Mouse (Mus musculus): ENCODE results near the gene Nfe2l1.
"Not testable (repeated sequence)": the region's sequence is repeated elsewhere in the genome, so short reads cannot be mapped to it uniquely, and the experiment has no call there.

Nfe2l1 gene

DNA sequence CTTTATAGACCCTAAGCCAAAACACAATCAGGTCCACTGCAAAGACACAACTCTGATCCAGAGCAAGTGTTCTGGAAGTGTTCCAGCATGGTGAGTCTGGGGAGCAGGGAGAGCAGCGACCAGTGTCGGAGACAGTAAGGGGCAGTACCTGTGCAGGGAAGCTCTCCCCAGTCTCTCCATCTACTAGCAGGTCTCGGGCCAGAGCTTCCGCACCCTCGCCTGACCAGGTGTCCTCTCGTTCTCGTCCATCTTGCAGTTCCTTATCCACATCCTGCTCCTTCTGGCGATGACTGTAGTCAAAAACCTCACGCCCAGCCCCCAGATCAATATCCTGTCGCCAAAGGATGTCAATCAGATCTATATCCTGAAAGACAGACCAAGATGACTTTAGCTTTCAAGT is 7.8 kb downstream of the Nfe2l1 start:
- no peak for DNase-seq (ENCODE audit: low spot score in 2 of 2)

DNA sequence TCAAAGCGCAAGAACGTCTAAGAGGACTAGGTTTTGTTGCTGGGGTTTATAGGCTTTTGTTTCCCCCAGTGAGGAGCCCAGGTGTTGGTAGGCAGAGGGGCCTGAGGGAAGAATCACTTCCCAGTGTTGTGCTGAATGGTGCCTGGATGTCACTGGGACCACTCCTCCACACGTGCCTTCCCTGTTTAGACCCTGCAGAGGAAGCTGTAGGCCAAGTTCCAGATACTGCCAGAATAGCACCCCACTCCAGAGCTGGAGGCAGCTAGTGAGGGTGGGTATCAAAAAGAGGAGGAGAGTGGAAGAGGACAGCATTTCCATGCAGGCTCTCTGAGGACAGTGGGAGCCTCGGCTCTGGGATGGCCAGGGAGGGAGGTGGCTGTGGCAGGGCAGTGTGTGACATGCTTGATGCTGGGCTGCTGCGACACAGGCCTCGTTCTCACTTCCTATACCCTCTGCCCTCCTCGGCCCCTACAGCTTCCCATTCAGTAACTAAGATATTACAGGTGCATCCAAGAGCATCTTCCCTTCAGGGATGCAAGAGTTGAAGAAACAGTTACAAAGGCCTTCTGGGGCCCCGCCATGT is 11.5 kb downstream of the Nfe2l1 start:
- no peak for DNase-seq (ENCODE audit: low spot score in 2 of 2)

DNA sequence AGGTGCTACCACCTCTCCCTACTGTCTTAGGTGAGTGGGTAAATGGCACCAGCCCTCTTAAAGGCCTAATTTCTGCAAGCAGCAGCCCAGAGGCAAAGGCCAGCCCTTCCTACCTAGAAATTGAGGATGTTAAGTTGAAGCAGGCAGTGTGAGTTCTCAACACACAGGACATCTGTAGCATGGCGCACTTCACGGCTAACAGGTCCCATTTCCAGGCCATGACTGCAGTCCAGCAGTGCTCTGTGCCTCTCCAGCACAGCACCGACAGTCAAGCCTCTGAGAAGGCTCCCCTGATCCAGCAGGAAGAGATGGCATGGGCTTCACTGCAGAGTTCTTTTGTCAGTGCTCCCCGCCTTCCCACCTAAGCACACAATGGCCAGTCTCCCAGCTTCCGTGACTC is 12.8 kb downstream of the Nfe2l1 start:
- DNase-seq (ENCODE audit: low spot score in 2 of 2), result no peak

DNA sequence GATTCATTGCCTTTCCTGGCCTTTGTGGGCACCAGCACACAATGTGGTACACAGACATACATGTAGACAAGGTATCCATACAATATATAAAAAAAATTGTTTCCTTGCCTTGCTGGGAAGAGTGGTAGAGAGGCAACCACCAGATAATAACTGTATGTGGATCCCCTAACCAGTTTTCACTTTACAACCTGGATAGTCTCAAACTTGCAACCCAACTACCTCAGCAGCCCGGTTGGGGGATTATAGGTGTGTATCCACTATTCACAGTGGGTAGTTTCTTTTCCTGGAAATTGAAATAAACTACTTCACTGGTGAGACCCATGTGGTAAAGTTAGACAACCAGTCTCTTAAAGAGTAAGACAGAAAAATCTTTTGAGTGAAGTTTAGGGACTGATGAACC is 13.3 kb downstream of the Nfe2l1 start:
- DNase-seq (ENCODE audit: low spot score in 2 of 2), result no peak

DNA sequence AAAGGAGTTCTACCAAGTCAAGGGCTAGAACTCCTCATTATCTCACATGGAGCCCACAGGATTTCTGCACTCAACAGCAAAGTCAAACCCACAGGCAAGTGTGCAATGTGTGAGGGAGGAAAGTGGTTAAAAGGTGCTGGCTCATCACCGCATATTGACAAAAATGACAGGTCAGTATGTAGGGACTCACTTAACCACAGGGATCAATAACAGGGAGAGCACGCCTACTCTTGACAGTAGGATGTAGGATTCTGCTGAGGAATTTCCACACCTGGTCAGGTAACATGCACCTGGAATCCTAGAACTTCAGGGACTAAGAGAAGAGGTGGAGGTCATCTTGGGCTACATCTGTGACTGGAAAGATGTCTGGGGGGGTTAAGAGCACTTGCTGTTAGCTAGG is 13.9 kb downstream of the Nfe2l1 start:
- DNase-seq (ENCODE audit: low spot score in 2 of 2), result no peak

DNA sequence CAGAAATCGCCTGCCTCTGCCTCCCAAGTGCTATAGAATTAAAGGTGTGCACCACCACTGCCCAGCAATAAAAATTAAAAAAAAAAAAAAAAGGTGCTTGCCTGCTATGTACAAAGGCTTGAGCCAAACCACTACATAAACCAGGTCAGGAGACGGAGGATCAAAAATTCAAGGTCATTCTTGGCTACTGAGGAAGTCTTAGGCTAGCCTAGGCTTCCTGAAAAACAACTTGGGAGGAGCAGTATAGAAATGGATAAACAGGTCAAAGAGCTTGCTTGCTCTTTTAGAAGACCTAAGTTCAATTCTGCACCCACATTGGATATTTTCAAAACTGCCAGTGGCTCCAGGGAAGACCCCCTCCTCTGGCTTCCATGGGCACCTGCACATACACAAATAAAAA is 15.3 kb downstream of the Nfe2l1 start:
- no peak for DNase-seq (ENCODE audit: low spot score in 2 of 2)

DNA sequence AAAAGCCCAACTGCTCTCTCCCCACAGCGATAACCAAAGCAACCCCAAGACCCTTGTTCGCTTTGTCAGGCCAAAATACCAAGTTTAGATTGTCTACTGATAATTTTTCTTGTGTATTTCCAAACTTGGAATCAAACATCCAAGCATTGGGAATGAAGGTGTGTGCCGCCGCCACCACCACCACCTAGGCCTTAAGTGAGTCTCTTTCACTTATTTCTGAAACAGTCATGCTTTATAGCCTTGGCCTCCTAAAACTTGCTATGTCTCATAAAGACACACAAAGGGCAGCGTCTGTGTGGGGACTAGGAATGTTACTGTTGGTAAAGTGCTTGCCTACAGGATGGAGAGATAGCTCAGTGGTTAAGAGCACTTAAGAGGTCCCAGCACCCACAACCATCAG is 15.8 kb downstream of the Nfe2l1 start:
- DNase-seq (ENCODE audit: low spot score in 2 of 2), result no peak

DNA sequence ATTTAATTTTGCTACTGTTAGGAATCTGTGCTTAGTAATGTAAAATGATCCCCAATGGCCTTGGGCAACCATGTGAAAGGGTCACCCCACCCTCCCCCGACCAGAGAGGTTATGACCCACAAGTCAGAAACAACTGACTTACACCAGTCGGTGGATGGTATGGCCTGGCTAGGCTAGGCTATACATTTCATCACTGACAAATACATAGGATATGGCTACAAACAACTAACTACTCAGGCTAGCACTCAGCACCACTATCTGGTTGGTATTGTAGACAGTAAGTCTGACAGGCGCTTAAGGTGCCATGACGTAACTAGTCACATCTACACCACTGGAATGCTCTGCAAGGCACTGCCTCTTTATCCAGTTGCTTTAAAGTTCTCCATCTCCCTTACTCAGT is 16.3 kb downstream of the Nfe2l1 start:
- DNase-seq (ENCODE audit: low spot score in 2 of 2), result no peak

DNA sequence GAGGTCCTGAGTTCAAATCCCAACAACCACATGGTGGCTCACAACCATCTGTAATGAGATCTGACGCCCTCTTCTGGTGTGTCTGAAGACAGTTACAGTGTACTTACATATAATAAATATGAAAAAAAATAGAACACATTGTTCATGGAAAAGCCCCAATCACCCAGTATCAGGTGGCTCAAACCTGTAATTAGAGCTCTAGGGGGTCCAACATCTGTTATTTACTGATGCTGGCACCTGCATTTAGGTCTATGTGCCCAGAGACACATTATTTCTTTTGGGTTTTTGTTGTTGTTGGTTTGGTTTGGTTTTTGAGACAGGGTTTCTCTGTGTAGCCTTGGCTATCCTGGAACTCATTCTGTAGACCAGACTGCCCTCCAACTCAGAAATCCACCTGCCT is 18.6 kb downstream of the Nfe2l1 start:
- not testable (repeated sequence) for DNase-seq (ENCODE audit: low spot score in 2 of 2)

DNA sequence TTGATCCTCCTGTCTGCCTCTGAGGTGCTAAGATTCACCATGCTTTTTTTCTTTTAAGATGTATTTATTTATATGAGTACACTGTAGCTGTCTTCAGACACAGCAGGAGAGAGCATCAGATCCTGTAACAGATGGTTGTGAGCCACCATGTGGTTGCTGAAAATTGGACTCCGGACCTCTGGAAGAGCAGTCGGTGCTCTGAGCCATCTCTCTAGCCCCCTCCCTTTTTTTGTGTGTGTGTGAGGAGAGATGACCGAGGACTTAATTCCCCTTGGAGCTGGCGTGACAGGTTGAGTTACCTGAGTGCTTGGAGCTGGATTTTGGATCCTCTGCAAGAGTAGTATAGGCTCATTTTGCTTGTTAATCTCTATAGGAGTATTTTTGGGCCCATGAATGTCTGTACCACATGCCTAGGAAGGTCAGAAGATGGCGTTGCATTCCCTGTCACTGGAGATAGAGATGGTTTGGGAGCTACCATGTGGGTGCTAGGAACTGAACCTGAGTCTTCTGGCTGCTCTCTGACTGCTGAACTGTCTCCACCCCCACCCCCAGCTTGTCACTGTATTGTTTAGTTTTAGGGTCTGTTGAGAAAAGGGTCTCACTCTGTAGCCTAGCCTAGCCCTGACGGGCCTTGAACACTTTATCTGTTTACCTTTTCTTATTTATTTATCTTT is 20.1 kb downstream of the Nfe2l1 start:
- DNase-seq (ENCODE audit: low spot score in 2 of 2), result no peak

DNA sequence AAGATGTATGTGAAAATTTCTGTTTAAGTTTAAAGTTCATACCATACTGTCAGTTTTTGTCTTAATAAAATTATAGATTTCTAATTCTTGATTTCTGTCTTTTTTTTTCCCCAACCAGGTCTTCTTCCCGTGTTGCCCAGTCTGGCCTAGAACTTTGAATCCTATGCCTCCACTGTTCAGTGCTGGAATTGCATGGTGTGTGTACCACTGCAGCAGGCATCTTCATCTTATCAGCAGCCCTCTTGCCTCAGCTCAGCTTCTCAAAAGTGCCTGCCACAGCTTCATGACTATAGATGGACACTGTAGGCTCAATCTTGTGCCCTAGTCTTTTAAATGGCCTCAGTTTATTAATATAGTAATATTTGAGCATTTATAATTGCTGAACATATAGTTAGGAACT is 21.7 kb downstream of the Nfe2l1 start:
- DNase-seq (ENCODE audit: low spot score in 2 of 2), result no peak

DNA sequence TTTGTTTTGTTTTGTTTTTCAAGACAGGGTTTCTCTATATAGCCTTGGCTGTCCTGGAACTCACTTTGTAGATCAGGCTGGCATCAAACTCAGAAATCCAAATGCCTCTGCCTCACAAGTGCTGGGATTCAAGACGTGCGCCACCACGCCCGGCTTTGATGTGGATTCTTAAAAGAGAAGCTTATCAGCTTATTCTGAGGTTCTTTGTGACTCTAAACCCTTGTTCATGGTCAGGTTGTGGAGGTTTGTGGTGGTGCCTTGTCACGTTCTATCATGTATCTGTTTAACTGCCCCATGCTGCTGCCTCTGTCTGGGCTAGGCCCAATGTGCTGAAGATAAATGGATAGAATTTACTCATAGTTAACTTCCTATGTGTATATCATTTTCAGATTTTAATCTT is 24.2 kb downstream of the Nfe2l1 start:
- no peak for DNase-seq (ENCODE audit: low spot score in 2 of 2)

DNA sequence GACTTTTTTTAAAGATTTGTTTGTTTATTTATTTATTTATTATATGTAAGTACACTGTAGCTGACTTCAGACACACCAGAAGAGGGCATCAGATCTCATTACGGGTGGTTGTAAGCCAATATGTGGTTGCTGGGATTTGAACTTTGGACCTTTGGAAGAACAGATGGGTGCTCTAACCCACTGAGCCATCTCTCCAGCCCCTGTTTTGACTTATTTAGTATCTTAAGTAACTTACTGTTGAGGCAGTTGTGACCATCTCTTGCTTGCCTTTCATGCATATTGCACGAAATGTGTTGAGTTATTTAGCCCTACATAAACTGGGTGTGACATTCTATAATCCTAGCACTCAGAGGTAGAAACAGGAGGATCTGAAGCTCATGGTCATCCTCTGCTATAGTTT is 30.3 kb downstream of the Nfe2l1 start:
- DNase-seq (ENCODE audit: low spot score in 2 of 2), result no peak

DNA sequence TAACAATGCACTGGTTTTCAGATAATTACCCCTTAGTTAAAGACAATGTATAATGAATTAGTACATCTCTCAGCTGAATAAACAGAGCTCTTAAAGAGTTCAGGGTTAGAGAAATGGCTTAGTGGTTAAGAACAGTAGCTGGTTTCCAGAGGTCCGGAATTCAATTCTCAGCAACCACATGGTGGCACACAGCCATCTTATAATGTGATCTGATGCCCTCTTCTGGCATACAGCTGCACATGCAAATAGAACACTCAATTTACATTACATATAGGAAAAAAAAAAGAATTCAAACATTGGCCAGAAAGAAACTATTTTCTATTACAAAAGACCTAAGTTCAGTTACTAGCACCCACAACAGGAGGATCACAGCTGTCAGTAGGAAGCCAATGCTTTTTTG is 33.2 kb downstream of the Nfe2l1 start:
- DNase-seq (ENCODE audit: low spot score in 2 of 2), result no peak

DNA sequence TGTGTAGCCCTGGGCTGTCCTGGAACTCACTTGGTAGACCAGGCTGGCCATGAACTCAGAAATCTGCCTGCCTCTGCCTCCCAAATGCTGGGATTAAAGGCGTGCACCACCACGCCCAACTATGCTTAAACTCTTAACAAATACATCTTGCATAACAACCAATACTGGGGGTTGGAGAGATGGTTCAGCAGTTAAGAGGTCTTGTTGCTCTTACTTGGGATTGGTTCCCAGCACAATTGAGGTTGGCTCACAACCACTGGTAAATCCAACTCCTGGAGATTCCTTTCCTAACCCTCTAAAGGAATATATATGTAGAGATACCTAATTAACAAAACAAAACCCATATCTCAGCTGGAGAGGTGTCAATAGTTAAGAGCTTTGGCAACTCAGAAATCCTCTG is 33.7 kb downstream of the Nfe2l1 start:
- DNase-seq (ENCODE audit: low spot score in 2 of 2), result no peak

DNA sequence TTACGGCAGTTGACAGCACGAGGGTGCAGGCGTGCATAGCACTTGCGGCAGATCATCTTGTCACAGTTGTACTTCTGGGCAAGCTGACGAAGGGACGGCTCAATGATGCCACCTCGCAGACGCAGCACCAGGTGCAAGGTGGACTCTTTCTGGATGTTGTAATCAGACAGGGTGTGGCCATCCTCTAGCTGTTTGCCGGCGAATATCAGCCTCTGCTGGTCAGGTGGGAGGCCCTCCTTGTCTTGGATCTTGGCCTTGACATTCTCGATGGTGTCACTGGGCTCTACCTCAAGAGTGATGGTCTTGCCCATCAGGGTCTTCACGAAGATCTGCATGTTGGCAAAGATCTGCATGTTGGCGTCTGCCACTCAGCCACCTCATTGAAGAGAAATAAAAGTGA is 34.3 kb downstream of the Nfe2l1 start:
- no peak for DNase-seq (ENCODE audit: low spot score in 2 of 2)

DNA sequence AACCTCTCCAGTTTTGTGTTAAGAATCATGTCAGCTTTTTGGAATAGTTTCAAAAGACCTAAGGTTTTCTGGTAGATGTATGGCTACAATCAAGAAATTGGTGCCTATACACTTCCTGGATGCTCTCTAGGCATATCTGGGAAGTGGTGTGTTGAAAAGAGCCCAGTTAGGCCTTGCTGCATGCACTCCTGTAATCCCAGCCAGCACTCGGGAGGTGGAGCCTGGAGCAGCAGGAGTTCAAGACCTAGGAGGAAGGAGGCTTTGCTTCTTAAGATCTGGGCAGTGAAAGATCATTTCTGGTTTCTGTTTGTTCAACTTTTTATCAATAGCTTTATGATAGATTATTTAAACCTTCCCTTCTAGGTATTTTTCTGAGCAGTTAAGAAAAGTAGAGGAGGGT is 39.1 kb downstream of the Nfe2l1 start:
- DNase-seq (ENCODE audit: low spot score in 2 of 2), result no peak

DNA sequence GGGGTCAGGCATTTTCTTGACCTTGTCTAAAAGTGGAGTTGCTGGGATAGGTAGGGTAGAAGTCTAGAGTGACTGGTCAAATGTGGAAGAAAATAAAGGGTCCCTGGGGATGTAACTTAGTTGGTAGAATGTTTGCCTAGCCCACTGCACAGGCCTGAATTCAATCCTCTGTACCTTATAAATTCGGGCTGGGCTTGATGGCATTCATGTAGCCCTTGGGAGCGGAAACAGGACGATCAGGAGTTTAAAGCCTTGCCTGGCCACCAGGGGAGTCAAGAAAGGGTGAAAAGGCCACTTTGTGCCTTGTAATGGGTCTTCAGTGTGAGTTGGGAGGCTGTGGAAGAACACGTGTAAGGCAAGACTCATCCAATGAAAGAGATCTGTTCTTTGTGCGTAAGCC is 39.8 kb downstream of the Nfe2l1 start:
- DNase-seq (ENCODE audit: low spot score in 2 of 2), result no peak

DNA sequence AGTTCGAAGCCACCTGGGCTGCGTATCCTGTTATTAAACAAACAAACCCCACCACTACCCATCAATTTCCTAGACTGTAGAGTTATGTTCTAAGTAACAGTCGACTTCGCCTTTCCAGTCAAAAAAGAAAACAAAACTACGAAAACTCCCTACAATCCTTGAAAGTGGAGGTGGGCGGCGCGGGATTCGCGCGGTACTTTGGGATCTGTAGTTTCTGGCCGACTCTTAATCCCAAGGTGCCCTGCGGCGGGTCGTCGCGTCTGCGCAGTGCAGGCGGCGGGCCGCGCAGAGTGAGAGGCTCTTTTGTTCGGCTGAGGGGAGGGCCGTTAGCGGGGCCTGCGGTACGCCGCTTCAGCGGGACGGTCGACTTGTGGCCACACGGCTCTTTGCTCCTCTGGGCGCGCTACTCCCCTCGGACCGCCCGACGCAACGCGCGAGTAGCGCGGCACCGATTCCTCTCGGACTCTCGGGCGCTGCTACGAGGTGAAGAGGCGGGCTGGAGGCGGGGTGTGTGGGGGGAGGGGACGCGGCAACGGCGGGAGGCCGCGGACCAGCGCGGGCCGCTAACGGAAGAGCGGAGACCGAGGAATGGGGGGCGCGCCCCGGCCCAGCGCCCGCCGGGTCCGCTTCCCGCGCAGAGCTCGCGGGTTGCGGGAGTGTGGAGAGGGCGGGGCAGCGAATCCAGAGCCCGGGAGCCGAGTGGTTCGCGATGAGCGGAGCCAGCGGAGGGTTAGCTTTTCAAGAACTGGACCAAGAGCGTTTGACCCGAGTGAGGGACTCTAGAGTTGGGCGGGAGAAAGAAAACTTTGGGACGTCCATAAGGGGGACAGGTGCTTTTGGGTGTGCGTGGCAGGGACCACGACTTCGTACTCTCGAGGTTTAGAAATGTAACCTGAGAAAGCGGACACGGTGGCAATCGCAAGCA is 40.6 kb downstream of the Nfe2l1 start, which contains the start of gene Cbx1:
TSS of gene Cbx1 (plus strand) at position 257 of the 925 bp plus-strand sequence.
- DNase-seq (ENCODE audit: low spot score in 2 of 2), result peak; percentile 90 to 91

DNA sequence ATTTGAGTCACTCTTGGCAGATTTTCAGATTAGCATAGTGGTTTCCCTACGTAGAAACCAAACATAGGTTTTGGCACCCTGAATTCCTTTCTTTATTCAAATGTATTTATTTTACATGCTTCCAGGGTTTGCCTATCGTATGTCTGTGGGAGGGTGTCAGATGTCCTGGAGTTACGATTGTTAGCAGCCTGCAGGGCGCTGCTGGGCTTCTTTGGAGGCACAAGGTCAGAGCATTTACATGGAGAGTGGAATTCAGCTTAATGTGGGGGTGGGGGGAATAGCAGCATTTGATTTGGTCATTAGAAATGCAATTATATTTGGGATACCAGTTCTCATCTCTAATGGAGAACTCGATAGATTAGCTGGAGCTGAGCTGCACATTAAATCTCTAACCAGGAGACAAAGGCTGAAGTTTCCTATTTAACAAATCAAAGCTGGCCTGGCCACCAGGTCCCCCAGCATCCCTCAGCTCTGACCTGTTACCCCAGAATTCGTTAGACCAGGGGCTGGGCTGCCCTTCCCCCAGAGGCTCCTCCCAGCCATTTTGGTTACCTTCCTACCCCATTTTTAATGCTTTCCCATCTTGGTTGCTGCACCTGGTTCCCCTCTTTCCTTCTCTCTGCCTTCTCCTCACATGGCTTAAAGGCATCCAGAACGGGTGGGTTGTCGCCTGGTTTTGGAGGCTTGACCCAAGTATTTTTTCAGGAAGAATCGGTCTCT is 42.9 kb downstream of the Nfe2l1 start:
- DNase-seq (ENCODE audit: low spot score in 2 of 2), result no peak

DNA sequence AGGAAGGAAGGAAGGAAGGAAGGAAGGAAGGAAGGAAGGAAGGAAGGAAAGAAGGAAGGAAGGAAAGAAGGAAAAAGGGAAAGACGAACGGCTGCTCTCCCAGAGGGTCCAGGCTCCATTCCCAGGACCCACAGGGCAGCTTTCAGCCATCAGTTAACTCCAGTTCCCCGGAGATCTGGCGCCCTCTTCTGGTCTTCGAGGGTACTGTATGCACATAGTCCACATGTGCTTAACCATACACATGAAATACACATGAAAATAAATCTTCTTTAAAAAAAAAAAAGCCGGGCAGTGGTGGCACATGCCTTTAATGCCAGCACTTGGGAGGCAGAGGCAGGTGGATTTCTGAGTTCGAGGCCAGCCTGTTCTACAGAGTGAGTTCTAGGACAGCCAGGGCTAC is 44.9 kb downstream of the Nfe2l1 start:
- peak; percentile 49 to 51 for DNase-seq (ENCODE audit: low spot score in 2 of 2)

DNA sequence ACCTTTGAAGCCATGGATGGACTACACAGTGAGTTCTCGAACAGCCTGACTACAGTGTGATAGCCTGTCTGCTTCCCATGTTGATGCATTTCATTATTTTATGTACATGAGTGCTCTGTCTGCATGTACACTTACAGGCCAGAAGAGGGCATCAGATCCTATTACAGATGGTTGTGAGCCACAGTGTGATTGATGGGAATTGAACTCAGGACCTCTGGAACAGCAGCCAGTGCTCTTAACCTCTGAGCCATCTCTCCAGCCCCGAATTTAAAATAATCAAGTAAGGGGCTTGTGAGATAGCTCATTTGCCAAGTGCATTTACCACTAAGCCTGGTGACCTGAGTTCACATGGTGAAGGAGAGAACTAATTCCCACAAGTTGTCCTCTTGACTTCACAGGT is 48.3 kb downstream of the Nfe2l1 start:
- DNase-seq (ENCODE audit: low spot score in 2 of 2), result no peak

Data from urinary bladder, postnatal 36 days (tissue).